Mouse (Mus musculus) kidney, adult 8-10 months (tissue): Measurements from ENCODE around the gene Ada.

Source experiments
- DNase-seq, 2 experiments: peaks; one replicate each; pipeline ENCODE4 v3.0.0; 2022

Ada gene

DNA sequence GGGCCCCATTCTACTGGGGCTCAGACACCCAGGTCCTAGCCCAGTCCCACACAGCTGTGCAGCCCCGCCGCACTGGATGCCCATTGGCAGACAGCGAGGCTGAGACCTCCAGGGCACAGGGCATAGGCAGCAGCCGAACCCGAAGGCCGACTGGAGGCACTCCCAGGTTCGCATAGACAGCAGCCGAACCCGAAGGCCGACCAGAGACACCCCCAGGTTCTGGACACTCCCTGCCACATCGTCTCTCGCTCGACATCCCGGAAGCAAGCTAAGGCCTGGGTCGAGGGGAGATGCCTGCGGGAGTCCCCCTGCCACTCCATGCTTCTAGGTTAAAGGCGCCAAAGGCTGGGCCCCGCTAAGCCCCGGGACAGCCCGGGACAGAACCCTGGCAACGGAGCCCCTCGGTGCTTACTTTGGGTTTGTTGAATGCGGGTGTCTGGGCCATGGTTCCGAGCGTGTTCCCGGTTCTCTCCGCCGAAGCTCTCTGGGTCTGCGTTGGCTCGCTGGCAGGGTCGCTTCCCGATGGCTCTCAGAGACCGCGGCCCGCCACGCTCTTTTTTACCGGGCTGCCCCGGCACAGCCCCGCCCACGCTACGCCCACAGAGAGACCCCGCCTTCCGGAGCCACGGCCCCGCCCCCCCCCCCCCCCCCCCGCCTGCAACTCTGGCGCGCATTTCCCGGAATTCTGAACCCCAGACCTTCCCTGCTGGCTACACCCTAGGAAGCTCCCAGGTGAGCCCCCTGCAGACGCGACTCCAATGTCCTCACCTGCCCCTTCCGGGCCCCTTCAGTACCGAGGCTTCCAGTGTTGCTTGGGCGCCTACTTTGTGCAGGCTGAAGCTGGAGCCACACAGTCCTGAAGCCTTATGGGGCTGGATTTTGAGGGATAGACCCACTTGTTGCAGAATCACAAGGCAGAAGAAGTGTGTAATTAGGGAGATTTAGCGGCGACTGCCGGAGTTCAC lies at the start of gene Ada:
Ada (minus strand) TSS at position 593 of the 965 bp plus-strand sequence.
- peak in 1 of 2 experiments; percentile 51 for DNase-seq

DNA sequence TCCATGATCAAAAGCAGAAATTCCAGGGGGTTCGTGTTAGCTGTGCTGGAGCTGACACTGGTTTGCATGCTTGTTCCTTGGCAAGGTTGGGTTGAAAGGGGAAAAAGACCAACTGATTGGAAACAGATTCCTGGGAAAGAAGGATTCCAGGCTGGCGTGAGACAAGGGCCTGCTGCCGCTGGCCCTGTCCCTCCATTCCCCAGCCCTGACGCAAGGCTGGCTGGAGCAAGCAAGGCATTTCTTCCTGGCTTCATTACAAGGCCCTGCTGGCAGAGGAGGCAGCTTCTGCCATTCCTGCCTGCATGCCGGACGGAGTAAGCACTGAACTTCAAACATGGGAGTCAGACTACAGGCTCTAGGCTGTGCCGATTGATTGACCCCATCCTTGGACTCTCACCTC lies 48.4 kb upstream of the Ada start:
- DNase-seq = no peak

DNA sequence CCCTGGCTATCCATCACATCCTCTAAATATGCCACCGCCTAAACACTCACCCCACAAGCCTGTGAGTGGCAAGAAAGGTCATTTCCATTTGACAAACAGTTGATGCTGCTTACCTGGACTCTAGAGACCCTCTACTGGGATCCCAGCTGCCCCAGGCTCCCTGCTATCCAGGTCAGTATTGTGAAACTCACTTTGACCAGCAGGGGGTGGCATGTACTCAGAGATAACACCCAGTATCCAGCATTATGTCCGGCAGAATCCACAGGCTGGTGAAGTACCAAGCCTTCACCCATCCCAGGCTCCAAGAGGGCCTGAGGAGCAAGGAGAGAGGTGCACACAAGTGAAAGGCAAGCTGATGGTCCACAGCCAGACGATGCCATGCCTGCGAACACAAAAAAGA lies 38.4 kb upstream of the Ada start:
- DNase-seq = peak; percentile 25 to 77

DNA sequence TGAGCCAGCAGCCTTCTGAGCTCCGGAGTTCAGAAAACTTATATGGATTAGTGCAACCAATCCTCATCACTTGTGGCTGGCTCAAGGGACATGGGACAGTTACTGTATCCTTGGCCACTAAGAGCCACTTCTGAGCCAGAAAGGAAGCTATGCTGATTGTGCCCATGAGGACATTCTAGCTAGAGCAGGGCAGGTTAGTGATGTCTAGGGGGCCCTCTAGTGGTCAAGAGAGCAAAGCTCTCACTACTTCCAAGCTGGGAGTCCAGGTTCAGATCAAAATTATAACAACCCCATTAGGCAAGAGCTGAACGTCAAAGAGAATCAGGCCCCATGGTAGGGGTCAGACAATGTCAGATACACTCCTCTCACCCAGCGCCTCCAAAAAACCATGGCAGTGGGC lies 37.7 kb upstream of the Ada start:
- DNase-seq = peak; percentile 27 to 58

DNA sequence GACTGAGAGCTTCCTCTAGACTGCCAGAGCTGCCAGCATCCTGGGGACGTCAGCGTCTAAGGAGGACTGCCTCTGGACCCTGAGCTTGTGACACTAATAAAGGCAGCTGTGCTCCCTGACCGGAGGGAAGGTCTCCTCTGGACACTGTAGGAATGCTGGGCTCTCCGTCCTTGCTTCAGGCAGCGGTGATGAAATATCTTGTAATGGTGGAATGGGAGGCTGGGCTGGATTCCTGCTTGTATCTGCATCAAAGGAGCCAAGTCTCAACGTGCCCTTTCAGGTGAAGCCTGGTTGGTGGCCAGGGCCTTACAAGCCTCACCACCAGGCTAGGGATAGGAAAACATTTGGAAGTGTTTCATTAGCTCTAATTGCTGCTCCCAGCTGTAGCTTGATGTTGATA lies 37.0 kb upstream of the Ada start:
- no peak for DNase-seq

DNA sequence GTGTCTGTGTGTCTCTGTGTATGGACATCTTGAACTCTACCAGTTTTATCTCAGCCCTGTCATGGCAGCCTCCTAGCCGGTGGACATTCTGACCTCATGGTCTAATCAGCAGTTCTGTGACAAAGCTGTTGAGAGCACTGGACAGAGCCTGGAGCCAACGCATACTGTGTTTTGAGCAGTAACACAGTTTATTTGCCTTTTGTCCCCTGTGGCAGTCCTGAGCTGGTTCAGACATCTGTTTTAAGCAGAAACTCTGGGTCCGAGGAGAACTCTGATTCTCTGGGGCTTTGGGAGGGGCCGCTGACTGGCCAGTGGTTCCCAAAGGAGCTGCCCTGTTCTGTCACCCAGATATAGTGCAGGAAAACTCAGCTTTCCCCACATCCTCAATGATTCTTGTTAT lies 33.9 kb upstream of the Ada start:
- DNase-seq = no peak

DNA sequence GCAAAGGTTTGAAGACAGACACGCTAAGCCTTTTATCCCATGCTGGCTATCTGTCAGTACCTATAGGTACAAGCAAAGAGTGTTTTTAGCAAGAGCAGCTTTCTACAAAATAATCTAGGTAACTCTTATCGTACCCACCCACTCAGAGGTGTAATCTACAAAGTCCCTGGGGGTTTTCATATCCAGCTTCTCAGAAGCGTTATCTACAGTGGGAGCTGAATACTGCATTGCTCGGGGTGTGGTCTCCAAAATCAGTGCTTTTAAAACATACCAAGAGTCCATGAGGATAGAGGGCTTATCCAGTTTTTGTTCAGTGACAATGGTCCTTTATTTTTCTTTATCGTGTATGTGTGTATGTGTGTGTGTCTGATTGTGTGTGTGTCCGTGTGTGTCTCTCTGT lies 33.3 kb upstream of the Ada start:
- no peak for DNase-seq

DNA sequence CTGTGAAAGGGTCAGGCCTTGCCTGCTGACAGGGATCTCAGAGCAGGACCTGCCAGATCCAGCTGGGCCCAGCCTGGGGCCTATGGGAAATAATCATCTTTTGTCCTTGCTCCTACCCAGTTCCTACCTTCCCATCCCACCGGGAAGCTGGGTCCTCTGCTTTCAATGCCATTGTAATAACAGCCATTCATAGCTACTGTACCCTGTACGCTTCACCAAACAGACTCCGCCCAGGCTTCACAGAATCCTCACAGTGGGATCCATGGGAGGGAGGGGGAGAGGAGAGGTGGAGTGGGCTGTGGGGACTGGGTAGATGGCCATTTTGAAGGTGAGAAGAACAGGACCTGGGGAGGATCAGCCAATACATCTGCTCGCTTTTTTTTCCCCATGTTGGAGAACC lies 28.9 kb upstream of the Ada start:
- no peak for DNase-seq

DNA sequence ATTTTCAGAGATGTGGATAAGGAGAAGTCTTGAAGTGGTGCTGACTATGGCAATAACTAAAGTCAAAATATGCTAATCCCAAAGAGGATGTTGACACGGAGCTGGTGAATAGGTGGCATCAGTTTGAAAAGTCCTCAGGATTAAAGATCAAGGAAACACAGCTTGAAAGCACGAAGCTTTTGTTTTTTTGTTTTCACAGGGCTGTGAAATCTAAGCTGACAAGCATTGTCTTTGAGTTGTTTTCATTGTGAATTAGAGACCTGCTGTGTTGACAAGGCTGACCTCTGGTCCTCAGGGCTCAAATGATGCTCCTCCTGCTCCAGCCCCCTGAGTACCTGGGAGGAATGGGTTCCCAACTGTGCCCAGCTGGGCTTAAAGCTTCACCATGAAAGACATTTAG lies 27.0 kb upstream of the Ada start:
- no peak for DNase-seq

DNA sequence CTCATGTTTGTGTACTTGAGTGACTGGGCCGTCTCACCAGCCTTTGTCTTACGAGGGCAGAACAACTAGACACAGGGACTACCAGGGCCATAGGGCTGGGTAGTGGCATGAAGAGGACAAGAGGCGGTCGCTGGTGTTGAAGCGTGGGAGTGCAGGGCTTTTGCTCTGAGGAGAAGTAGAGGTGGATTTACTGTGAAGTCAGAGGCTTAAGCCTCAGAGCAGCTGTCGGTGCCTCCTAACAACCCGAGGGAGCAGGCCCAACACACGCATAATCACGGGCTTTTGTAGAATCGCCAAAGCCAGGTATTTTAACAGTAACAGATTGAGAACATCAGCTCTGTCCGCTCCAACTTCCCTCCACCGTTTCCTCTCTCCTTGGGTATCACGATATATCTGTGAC lies 26.6 kb upstream of the Ada start:
- DNase-seq = no peak

DNA sequence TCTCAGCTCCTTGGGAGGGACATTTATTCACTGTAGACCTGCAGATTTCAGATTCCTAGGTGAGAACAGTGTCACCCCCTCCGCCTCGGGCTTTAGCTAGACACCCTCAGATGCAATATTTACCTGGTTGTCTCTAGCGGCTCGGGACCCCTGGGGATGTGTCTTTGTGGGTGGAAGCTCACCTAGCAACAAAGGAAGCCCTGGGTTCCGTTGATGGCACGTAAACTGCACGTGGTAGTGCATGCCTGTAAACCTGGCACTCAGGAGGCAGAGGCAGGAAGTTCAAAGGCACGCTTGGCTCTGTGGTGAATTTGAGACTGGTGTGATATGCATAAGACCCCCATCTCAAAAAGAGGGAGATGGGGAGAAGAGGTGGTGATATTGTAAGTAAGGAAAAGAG lies 20.7 kb upstream of the Ada start:
- no peak for DNase-seq

DNA sequence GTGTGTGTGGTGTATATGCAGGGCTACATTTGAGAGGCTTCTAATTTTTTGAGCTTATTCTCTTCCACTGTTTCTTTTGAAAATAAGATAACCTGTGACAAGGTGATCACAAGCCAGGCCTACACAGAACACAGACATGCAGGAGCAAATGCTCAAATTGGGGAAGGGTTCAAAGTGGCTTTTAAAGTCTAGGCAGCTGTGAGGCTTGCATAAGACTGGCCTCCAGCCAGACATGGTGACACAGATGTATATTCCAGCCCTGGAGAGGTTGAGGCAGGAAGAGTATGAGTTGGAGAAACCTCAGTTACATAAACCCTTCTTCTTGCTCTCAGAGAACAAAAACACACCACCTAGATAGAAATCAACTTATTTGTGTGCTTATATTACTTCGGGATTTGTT lies 16.9 kb upstream of the Ada start:
- DNase-seq = no peak

DNA sequence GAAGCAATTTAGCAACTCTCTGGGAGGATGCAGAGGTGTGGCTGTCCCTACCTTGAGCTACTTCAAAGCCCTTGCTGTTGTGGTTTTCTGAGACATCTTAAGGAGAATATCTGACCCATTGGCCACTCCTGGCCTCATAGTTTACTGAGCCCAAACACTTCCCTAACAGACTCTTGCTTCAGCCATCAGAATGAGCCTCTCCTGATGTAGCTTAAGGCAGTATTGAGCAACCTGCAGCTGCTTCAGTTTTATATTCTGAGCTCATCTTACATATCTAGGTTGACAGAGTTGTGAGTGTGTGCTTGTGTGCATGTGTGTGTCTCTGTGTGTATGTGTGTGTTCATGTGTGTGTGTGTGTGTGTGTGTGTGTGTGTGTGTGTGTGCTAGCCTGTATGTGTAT lies 16.2 kb upstream of the Ada start:
- DNase-seq = no peak

DNA sequence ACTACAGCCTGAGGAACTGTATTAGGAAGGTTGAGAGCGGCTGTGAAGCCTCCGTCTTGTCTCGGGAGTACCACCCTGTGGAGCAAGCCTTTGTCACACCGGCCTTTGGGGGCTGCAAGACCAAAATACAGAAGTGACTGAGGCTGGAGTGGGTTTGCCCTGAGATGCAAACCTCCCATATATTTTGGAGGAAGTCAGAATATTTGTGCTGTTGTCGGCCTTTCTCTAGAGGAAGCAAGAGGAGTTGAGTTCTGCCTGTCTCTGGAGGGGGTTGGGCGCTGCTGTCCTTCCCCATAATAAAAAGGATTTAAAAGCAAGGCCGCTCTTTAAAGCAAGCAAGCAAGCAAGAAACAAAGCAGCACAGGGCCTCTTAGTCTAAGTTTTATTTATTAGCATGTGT lies 11.4 kb upstream of the Ada start:
- DNase-seq = no peak

DNA sequence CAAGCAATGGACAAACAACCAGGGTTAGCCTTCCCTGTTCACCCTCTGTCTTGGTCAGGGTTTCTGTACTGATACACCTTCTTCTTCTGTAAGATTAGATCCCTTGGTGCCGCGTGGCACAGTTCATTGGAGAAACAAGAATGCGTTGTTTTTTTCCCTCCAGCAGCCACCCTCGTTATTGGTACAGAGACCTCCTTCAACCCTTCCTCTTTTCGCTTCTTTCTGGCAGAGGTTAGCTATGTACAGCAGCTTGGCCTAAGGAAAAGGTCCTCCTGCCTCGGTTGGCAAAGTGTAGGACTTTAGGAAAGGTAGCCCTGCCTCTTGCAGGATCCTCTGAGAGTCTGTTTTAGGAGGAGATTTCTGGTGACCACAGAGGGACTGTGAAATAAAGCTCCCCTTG lies 10.6 kb upstream of the Ada start:
- no peak for DNase-seq

DNA sequence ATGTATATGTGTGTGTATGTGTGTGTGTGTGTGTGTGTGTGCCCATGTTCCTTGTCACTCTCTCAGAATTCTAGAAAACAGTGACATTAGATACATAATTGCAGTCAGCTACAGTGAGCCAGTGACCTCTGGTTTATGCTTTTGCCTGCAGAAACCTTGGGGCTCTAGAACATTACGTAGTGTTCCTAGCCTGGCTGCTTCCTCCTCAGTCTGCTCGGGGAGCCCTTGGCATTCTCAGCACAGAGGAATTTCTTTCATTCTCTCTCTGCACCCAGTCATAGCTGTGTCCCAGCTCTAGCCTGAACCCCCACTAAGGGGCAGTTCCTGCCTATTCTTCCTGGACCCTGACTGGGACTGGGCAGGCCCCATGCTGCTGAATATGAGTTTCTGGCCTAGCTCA lies 8.1 kb upstream of the Ada start:
- no peak for DNase-seq

DNA sequence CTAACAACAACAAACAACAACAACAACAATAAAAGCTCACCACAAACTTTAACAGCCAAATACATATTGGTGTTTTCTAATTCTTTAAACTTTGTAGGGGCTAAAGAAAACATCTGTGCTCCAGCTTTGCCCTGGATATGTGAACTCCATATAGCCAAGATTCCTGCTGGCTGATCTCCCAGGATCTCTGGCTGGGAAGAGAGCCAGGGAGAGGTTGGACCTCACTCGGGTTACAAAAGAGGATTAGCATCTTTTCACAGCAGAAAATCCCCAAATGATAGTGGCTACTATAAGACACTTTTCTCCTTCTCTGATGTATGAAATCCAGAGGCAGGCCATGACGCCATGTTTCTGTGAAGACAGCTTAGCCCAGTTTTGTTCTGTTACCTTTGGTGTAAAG lies 6.7 kb upstream of the Ada start:
- peak; percentile 29 to 47 for DNase-seq

DNA sequence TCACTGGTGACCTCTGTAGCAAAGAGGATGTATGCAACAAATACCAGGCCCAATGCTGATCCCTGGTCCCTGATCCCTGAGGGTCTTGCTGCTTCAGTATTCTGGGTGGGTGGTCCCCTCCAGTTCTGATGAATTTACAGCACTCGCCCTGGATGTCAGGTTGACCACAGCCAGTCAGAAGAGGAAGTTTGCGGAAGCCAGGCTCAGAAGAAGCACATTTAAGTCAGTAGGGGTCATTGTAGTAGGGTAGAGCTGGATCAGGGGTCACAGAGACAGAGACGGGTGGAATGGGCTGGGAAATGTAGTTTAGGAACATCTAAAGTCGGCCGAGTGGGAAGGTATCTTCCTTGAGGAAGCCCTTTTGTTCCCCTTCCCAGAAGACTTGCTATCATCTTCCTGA lies 4.2 kb upstream of the Ada start:
- no peak for DNase-seq

DNA sequence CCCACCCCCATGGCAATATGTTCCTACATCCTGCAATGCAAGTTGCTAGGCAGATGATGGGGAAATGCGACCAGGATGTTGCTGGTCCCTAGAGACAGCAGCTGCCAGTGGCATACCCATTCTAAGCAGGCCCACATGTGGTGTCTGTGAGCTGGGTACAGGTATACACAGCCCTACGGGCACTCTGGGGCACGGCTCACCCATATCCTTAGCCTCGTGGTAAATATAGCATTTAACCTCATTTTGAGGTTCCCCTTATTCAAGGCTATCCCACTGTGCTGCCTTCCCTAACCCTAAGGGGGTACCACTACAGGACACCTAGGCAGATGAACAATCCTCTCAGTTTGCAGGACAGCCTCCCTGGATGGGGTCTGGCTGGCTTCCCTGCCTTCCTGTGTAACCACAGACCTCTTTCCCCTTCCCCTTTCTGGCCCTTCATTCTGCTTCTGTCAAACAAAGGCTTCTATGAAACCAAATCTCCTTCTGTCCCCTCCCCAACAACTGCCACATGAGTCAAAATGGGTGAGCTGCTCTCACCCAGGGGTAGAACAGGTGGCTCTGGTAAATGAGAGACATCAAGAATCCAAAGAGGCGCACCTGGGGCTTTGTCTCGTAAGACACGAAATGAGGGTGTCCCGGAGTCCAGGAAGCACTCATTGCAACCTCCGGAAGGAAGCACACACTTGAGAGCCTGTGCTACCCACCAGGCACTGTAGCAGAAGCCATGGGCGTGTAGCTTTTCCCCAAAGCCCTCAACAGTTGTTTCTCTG lies 5.1 kb downstream of the Ada start:
- no peak for DNase-seq

DNA sequence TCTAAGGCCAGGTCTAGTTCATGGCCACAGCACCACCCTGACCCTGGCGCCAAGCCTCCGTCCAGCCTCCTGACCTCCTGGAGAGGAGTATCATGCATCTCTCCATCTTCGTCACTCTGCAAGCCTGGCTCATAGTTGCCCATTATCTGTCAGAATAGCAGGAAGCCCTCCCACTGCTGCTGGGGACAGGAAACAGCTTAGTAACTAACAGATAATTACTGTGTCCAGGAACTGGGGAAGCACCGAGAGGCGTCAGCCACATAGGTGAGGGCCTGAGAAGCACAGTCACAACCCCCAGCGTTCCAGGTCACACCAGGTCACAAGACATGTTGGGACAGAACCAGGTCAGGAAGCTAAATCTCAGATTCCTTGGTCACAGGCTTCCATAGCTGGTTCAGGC lies 6.7 kb downstream of the Ada start:
- no peak for DNase-seq

DNA sequence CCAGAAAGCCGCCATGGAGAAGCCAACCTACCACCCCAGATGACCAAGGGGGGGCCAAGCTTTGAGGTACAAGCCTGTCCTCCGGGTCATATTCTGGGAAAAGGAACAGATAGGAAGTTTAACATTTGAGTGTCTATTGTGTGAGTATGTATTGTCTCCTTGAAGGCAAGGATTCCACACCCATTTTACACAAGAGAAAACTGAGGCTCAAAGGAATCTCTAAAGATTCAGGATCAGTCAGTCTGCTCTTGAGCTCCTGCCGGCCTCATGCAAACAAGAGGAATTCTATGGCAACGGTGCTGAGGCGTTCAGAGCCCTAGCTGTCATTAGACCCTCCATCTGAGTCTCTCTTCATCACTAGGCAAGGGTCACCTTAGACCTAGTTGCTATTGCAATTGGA lies 7.4 kb downstream of the Ada start:
- DNase-seq = no peak

DNA sequence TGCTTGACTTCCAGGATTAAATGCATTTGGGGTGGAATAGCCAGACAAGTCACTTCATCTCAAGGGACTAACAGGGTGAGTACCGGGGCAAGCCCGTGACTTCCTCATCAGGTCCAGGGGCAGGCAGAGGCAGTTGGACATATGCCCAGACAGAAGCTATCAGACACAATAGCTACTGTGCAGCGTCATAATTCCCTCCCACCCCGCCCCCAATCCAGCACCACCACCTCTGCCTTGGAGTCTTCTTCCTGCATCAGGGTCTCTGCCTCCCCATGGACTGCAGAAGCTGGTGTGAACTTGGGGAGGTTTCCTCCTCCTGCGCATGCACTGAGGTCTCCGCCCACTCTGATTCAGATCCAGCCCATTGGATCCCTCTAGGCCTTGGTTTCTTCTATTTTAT lies 14.1 kb downstream of the Ada start:
- DNase-seq = peak; percentile 51 to 70

DNA sequence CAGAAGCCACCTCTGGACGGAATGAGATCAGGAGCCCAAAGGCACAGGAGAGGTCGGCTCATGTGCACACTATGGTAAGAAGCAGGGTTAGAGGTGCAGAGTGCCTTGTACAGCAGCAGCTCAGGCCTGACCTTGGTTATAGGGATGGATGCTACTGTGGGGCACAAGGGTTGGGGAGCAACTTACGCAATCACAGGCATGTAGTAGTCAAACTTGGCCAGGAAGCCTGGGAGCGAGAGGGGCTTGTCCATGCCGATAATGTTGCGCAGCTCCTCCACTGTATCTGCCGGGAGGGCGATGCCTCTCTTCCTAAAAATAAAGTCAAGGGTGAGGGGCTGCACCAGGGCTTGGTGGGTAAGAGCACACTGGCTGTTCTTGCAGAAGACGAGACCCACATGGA lies 14.9 kb downstream of the Ada start:
- no peak for DNase-seq

DNA sequence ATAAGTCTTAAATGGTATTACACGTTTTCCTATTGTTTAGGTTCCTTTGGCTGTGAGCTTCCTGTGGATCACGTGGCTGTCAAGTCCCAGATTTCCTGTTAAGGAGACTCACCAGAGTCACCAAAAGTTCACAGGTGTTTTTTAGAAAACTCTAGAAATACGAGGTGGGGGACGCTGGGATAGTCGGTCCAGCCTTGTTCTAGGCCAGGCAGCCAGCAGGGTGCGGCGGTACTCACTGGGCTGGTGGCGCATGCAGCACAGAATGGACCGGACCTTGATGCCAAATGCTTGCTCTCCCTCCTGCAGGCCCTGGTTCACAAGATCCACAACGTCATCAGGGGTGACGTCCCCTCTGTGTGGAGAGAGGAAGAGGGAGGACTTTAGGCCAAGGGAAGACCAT lies 18.0 kb downstream of the Ada start:
- peak in 1 of 2 experiments; percentile 22 for DNase-seq
